Mouse (Mus musculus) olfactory bulb, adult 2 months (tissue): Measurements from ENCODE around the gene Stoml2. TPM values are rescaled to one million over a fixed set of nuclear protein-coding genes. Genes with fewer than 3 reads are reported as not detected.
A peak's percentile ranks its signal among the peaks of the same experiment; 100 is the strongest.

ENCODE experiments used
- H3K27ac ChIP-seq: fragments of 200-500 bp; 2 replicates; pipeline ENCODE4 v1.5.1; 2012; ENCODE audit warnings: low read depth, low read length; ENCODE audit not compliant: insufficient read depth
- H3K4me1 ChIP-seq: fragments of 200-500 bp; 2 replicates; pipeline ENCODE4 v1.6.1; 2012; ENCODE audit warnings: low read length; ENCODE audit not compliant: control insufficient read depth, insufficient read depth
- H3K4me3 ChIP-seq: fragments of 200-500 bp; 2 replicates; pipeline ENCODE4 v1.5.1; 2012; ENCODE audit warnings: mild to moderate bottlenecking, low read depth, low read length, moderate library complexity; ENCODE audit not compliant: insufficient read depth
- CTCF ChIP-seq: fragments of 200-500 bp; IDR thresholded peaks from 2 replicates; pipeline ENCODE4 v1.5.1; 2012; ENCODE audit warnings: low read depth, mild to moderate bottlenecking, low read length, moderate library complexity; ENCODE audit not compliant: insufficient read depth
- POLR2A ChIP-seq: fragments of 200-500 bp; IDR thresholded peaks from 2 replicates; pipeline ENCODE4 v1.6.1; 2012; ENCODE audit warnings: mild to moderate bottlenecking, low read depth, low read length, moderate library complexity; ENCODE audit not compliant: insufficient read depth
- WGBS: fragments of 180-500 bp; shearing (Covaris S2); methylation state at CpG from one replicate; pipeline ENCODE4 v1.1.7; 2018; 5-methylcytosine and 5-hydroxymethylcytosine counted together
- polyA plus RNA-seq: library from polyadenylated mRNA; stranded (reverse); fragments of >200 nt; gene quantifications from 2 replicates; pipeline ENCODE4 v1.2.4, GENCODE M21; 2012; ENCODE audit warnings: low replicate concordance; ENCODE audit not compliant: missing spikeins, insufficient read depth, insufficient read length

Stoml2 gene
- polyA plus RNA-seq, 1 experiment: not detected

DNA sequence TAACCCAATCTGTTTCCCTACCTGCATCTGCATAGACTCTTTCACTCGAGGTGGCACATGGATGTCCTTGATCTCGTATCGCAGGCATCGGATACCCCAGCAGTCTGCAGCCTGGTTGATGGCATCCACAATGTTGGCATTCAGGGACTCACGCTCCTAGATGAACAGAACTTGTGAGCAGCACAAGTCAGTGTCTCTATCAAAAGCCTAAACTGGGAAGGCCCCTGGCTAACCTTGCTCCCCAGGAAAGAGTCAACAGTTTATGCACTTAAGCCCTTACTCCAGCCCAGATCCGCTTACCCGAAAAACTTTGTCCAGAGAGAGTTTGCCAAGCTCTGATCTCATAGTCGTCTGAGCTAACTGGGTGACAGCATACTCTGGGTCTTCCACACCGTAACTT is 1.8 kb downstream of the Stoml2 start:
- H3K27ac ChIP-seq: no peak overlapping the region
- TF ChIP-seq CTCF: no peak
- no peak for TF ChIP-seq POLR2A
- WGBS: 90% methylated on average over 9 of the region's 9 CpGs
- H3K4me3 ChIP-seq: no peak overlapping the region
- peaks cover 7% of the 10 kb centered on the region for H3K4me1 ChIP-seq

DNA sequence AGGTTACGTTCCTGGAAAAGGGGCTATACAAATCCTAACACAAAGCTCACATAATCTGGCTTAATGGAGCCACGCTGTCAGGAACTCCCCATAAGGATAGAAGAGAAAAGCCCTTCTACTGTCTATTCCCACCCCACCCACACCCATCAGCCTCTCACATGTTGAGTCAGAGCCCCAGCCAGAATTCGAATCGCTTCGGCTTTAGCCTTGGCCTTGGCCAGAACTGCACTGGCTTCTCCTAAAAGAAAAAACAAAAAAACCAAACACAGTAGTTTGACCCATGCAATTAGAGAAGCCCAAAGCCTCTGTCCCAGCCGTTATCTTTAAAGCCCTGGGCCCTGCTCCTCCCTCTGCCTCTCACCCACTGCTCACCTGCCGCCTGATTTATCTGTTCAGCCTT is 2.4 kb downstream of the Stoml2 start:
- 89% methylated on average over 7 of the region's 7 CpGs for WGBS

DNA sequence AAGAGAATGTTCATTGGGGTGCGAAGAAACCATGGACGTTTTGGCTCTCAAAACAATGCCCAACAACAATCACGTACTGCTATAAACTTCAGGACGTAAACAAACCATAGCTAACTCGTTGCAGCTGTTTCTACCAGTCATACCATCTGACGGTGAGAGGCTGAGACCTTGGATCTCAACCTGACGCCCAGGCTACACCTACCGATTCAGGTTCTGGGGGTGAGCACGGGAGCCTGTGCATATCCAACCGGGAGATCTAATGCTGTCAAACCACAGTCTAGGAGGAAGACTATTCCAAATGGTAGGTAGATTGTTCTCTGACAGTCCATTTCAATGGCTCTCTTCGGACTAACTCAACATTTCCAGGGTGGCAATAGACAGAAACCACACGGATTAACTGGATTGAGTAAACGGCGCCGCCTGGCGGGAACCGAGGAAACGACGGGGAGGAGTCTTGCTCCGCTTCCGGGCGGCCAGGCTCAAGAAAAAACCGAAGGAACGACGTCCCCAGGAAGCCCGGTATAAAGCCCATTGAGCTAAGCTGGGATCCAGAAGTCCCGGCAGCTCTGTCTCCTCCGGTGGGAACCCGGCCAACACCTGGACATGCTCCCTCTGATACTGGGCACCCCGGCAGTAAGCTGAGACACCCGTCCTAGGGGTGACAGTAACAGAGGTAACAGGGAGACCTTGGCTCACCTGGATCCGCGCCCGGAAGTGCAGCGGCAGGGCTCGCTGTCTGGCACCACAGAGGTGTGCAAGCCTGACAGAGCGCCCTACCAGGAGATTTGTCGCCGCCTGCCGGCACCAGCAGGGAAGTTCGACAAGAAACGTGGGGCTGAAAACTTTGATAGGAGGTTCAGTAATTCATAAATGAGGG is 6.2 kb downstream of the Stoml2 start, which contains the start of gene Pigo:
Gene Pigo (minus strand): TSS at position 736 of the 877 bp plus-strand sequence.
- Histone ChIP-seq H3K27ac (peak within 1 kb of the TSS; percentile 67), H3K4me1 (peaks cover 14% of the 10 kb centered on the region), H3K4me3 (peak within 1 kb of the TSS; percentile 64)
- TF ChIP-seq POLR2A: peak; percentile 62
- peak; percentile 75 for TF ChIP-seq CTCF
- 5% methylated on average over 42 of the region's 42 CpGs for WGBS

More for the DNA sequence above, 2.4 kb downstream of the Stoml2 start:
- TF ChIP-seq POLR2A: no peak
- TF ChIP-seq CTCF: no peak
- peaks cover 11% of the 10 kb centered on the region for H3K4me1 ChIP-seq
- H3K27ac ChIP-seq: no peak overlapping the region
- H3K4me3 ChIP-seq: no peak overlapping the region

DNA sequence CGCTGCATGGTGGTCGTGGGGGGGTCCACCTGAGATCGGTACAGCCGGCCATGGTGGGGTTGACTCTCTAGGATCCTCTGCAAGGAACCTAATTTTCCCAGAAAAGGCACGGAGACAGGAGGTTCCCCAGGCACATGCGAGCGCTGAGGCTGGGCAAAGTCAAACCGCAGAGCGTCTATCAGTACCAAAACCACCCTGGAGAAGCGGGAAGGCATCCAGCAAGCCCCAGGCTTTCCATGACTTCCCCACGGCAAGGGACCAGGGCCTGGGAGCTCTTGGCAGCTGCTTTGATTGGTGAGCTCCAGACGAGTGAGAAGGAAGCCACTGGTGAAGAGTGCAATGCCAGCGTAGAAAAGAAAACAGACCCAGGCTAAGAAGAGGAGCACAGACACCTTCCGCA is 6.8 kb downstream of the Stoml2 start:
- Histone ChIP-seq H3K4me1 (peaks cover 12% of the 10 kb centered on the region), H3K4me3 (peak overlapping the region; percentile 64), H3K27ac (no peak overlapping the region)
- TF ChIP-seq POLR2A (no peak), CTCF (no peak)
- WGBS: 65% methylated on average over 14 of the region's 14 CpGs

DNA sequence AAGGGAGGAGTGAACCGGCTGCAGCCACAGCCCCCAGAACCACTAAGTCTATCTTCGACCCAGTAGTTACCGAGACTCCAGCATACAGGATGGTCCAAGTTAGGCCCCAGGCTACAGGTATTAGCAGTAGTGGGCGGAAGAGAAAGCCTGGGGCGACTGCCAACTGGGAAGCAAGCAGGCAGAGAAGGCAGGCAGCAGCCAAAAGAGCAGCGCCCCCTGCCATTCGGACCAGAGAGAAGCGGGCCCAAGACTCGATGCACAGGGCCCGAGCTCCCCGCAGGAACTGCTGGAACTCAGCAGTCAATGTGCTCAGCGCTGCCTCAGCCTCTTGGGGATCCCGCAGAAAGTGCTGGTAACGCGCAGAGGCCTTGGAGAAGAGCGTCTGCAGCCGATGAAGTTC is 10.2 kb downstream of the Stoml2 start:
- H3K4me3 ChIP-seq: no peak overlapping the region
- H3K4me1 ChIP-seq: peaks cover 12% of the 10 kb centered on the region
- H3K27ac ChIP-seq: no peak overlapping the region
- TF ChIP-seq POLR2A (no peak), CTCF (no peak)
- 73% methylated on average over 17 of the region's 17 CpGs for WGBS

- WGBS: 85% methylated on average over 16 of the region's 16 CpGs
- H3K4me1 ChIP-seq: peaks cover 12% of the 10 kb centered on the region
- TF ChIP-seq POLR2A: no peak
- no peak overlapping the region for H3K27ac ChIP-seq
- H3K4me3 ChIP-seq: no peak overlapping the region
These were observed 10.6 kb downstream of the Stoml2 start for GRCm38 (mm10) chr4:43020876-43021275.

GRCm38 (mm10) chr4:43019641-43020465 is 11.7 kb downstream of the Stoml2 start:
- H3K4me1 ChIP-seq: peaks cover 11% of the 10 kb centered on the region

DNA sequence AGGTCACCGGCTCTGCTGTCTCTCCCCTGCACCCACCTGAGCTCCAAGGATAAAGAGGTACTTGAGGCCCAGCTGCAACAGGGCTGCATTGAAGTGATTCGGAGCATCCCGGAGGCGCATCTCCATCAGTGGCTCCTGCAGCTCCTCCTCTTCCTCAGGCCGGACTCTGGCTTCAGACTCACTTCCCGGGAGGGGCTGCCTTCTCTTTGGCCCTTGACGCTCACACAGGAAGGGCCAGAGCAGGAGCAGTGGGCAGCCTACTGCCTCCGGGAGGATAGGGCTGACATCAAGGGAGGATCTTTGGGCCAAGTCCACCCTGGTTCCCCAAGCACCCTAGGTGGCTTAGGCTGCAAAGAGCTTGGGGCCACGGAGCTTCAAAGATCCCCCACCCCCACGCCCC is 12.3 kb downstream of the Stoml2 start:
- Histone ChIP-seq H3K4me1 (peaks cover 6% of the 10 kb centered on the region; the same call in 1 of the 2 replicates), H3K4me3 (no peak overlapping the region), H3K27ac (no peak overlapping the region)
- WGBS: 89% methylated on average over 10 of the region's 10 CpGs
- TF ChIP-seq CTCF (no peak), POLR2A (no peak)

More at GRCm38 (mm10) chr4:43019641-43020465, 11.7 kb downstream of the Stoml2 start:
- TF ChIP-seq CTCF (no peak), POLR2A (no peak)
- WGBS: 91% methylated on average over 23 of the region's 23 CpGs
- H3K4me3 ChIP-seq: no peak overlapping the region
- H3K27ac ChIP-seq: no peak overlapping the region

DNA sequence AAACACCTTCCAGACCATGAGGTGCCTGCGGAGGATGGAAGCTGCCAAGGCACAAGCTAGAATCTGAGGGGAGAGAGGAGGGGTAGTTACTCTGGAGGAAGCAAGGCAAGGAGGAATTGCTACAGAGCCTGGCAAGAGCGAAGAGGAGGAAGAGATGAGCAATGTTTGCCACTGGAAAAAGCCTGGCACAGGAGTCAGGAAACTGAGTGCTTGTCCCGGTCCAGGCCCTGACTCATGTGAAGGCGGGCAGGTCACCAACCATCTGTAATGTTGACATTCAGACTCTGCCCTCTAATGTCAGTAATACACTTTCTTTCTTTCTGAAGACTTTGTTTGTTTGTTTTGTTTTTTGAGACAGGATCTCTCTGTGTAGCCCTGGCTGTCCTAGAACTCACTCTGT is 13.4 kb downstream of the Stoml2 start:
- TF ChIP-seq POLR2A (no peak), CTCF (no peak)
- H3K27ac ChIP-seq: no peak overlapping the region
- no peak overlapping the region for H3K4me3 ChIP-seq
- WGBS: 89% methylated on average over 4 of the region's 4 CpGs
- no peaks in the 10 kb centered on the region for H3K4me1 ChIP-seq

DNA sequence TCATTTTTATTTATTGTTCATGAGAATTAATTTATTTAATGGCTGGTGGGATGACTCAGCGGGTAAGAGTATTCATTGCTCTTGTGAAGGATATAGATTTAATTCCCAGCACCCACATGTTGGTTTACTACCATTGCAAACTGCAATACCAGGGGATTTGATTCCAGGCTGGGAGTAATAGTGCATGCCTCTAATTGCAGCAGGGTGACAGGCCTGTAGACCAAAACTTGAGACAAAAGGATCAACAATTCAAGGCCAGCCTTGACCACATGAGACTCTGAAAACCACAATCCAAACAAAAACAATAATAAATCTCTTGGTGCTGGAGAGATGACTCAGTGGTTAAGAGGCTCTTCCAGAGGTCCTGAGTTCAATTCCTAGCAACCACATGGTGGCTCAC is 19.4 kb downstream of the Stoml2 start:
- no peak for TF ChIP-seq POLR2A
- TF ChIP-seq CTCF: no peak
- 95% methylated on average over 1 of the region's 1 CpGs for WGBS
- Histone ChIP-seq H3K4me3 (no peak overlapping the region), H3K27ac (no peak overlapping the region), H3K4me1 (peaks cover 2% of the 10 kb centered on the region)
